Mouse (Mus musculus) lung, postnatal 0 days (tissue): ENCODE measurements around the gene Adh5.

Experiments used
- CTCF ChIP-seq: IDR thresholded peaks from 2 replicates; pipeline ENCODE4 v1.5.1; 2016; ENCODE audit warnings: antibody characterized with exemption, mild to moderate bottlenecking
- EP300 ChIP-seq: IDR thresholded peaks from 2 replicates; pipeline ENCODE4 v1.6.1; 2016; ENCODE audit warnings: antibody characterized with exemption, mild to moderate bottlenecking, control low read depth

DNA sequence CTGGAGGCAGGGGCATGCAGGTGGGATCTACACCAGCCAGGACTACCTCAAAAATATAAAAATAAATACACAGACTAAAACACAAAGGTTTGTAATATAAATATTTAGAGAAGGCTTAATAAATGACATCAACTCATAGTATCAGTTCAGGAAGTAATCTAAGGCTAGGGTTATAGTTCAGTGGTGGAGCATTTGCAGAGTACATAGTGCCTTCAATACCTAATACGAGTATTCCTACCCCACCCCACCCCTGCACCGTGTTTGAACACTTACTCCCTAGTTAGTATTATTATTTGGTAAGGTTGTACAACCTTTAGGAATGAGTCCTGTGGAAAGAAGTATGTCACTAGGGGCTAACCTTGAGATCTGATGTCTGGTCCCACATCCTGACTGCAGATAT lies 40.3 kb downstream of the Adh5 start:
- TF ChIP-seq CTCF: no peak
- TF ChIP-seq EP300: no peak
